Mouse (Mus musculus) brain, embryonic 14.5 days (tissue): Measurements from ENCODE around the gene Gnb1. TPM values are rescaled to one million over a fixed set of nuclear protein-coding genes. Genes with fewer than 3 reads are reported as not detected.

Source experiments
- DNase-seq: peaks from one replicate; pipeline ENCODE4 v3.0.0-alpha.2; 2011; ENCODE audit warnings: low read depth
- CTCF ChIP-seq: fragments of 200-500 bp; IDR thresholded peaks from 2 replicates; pipeline ENCODE4 v1.5.1; 2012; ENCODE audit warnings: inconsistent platforms, mild to moderate bottlenecking, moderate library complexity, borderline replicate concordance; ENCODE audit not compliant: insufficient read depth, insufficient read length; ENCODE audit errors: extremely low read depth
- POLR2A ChIP-seq: fragments of 200-500 bp; IDR thresholded peaks from 2 replicates; pipeline ENCODE4 v1.6.1; 2012; ENCODE audit warnings: mild to moderate bottlenecking, inconsistent platforms, borderline replicate concordance; ENCODE audit not compliant: poor library complexity, insufficient read depth, insufficient read length, severe bottlenecking; ENCODE audit errors: extremely low read depth
- polyA plus RNA-seq: library from polyadenylated mRNA; depleted of rRNA; stranded (reverse); fragments of >200 nt; gene quantifications from 2 replicates; pipeline ENCODE4 v1.2.3, GENCODE M21; 2012; rRNA removed

The Gnb1 gene
- 1,050 and 1,071 TPM in 2 replicates for polyA plus RNA-seq

DNA sequence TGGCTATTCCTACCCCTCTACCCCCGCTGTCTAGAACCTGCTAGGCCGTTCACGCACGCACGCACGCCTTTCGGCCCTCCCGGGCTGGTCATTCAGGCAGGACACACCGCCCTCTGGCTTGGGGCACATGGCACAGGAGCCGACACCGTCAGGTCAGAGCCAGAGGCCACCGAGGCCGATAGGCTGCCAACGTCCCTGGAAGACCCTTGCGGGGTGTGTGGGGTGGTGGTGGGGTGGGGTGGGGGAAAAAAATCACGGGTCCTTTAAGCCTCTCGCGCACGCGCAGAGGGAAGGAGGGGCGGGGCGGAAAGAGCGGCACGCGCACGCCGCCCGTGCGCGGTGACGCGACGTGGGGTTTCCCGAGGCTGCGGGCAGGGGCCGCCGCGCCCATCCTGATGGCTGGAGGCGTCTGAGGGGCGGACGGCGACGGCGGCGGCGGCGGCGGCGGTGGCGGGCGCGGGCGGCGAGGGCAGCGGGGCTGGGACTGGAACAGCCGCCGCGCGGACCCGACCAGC lies at the start of gene Gnb1:
Gnb1 (plus strand) TSS at position 372 of the 515 bp plus-strand sequence.
- peak; percentile 95 for DNase-seq
- peak; percentile 75; the same call in 1 of the 2 replicates for TF ChIP-seq POLR2A
- TF ChIP-seq CTCF, result no peak

GRCm38 (mm10) chr4:155442808-155443207 lies 48.4 kb upstream of the Gnb1 start:
- no peak for DNase-seq
- TF ChIP-seq POLR2A (no peak), CTCF (no peak)

DNA sequence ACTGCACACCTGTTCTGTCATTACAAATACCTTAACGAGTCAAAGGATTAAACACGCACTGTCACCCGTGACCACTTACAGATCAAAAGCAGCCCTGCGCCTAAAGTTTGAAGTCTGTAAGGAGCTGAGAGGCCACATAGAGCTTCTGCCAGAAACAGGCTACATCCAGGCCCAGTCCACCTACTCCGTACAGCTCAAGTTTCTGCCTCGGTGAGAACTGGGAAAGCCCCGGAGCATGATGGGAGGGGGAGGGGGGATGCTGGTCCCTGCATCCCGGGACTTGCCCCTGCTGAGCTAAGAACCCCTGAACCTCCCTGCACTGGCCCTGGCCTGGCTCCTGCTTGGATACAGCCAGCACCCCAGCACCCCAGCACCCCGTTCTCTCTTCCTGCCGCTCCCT lies 39.6 kb upstream of the Gnb1 start:
- peak; percentile 37 for DNase-seq
- TF ChIP-seq CTCF (no peak), POLR2A (no peak)

DNA sequence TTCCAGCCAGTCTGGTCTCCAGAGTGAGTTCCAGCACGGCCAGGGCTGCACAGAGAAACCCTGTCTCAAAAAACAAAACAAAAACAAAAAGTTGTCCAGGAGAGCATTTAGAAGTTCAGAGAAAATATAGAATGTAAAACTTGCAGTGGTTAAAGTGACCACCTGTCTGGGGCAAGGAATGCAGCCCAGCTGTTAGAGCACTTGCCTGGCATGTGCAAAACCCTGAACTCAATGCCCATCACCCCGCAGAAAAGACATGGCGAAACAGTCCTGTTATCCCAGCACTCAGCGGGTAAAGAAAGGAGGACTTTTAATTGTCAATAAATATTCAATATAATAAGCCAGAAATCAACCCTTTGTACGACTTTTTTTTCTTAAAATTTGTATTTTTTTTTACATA lies 32.6 kb upstream of the Gnb1 start:
- TF ChIP-seq POLR2A, result no peak
- no peak for TF ChIP-seq CTCF
- DNase-seq, result no peak

- no peak for DNase-seq
Measured at GRCm38 (mm10) chr4:155463050-155463449, 28.1 kb upstream of the Gnb1 start.

DNA sequence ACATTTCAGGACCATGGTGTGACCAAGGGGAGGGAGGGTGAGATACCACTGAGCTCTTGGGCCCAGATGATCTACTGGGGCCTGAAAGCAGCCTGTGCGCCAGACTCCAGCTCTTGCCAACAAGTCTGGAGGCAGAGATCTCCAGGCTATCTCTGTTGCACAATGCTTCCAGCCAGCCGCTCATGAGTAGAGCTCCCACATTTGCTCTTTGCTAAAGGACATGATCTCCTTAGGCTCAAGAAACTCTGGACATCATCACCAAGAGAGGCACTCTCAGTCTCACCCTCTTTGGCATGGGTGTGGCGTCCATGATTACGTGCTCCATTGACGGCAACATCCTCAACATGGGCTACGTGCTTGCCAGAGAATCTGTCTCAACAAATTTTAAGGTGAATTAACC lies 27.6 kb upstream of the Gnb1 start:
- no peak for DNase-seq
- TF ChIP-seq POLR2A (no peak), CTCF (no peak)

More at GRCm38 (mm10) chr4:155463050-155463449, 28.1 kb upstream of the Gnb1 start:
- TF ChIP-seq CTCF (no peak), POLR2A (no peak)

DNA sequence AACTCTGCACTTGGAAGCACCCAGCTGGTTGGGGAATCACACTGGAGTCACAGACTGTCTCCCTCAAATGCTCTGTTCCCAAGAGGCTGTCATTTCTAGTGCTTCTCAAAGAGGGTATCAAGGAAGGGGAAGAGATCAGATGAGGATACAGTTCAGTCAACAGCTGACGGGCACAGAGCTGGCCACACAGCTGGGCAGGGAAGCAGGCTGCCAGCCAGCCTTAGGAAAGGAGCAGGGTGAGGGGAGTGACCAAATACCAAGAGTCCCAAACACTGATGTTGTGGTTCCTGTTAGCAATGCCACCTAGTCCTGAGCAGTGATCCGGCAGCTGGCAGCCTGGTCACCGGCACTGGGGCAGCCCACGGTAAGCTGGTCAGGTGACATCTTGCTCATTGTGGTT lies 27.1 kb upstream of the Gnb1 start:
- no peak for DNase-seq
- TF ChIP-seq POLR2A, result no peak
- no peak for TF ChIP-seq CTCF

DNA sequence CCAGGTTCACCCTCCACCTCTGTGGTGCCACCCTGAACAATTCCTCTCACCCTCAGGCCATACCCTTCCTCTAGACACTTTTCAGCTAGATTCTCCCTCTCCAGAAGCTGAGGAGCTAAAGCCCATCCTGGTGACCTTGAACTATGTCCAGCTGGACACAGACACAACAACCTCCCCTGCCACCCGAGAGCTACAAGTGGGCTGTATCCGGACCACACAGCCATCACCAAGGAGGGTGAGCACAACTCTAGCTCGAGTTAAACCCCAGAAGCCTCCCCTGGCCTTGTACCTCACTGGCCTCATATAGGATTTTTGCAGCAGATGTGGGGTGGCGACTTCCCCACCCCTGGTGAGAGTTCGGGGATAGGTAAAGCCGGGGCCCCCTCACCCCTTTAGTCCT lies 25.6 kb upstream of the Gnb1 start:
- DNase-seq, result no peak
- no peak for TF ChIP-seq POLR2A

DNA sequence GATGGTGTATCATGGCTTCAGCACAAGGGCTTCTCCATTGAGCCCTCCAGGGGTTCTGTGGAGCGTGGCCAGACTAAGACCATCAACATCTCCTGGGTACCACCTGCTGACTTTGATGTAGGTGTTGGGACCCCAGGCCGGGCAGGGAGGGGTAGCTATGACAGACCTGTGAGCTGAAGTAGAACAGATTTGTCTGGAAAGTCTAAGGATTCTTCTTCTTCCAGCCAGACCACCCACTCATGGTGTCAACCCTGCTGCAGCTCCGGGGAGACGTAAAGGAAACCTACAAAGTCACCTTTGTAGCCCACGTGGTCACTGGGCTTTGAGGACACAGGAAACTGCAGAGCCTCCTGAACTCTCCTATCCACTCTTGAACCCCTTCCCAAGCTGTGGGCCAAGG lies 25.1 kb upstream of the Gnb1 start:
- TF ChIP-seq POLR2A, result no peak
- TF ChIP-seq CTCF, result no peak
- DNase-seq, result no peak

GRCm38 (mm10) chr4:155467237-155468010 lies 23.7 kb upstream of the Gnb1 start:
- DNase-seq, result no peak
- no peak for TF ChIP-seq POLR2A
- no peak for TF ChIP-seq CTCF

DNA sequence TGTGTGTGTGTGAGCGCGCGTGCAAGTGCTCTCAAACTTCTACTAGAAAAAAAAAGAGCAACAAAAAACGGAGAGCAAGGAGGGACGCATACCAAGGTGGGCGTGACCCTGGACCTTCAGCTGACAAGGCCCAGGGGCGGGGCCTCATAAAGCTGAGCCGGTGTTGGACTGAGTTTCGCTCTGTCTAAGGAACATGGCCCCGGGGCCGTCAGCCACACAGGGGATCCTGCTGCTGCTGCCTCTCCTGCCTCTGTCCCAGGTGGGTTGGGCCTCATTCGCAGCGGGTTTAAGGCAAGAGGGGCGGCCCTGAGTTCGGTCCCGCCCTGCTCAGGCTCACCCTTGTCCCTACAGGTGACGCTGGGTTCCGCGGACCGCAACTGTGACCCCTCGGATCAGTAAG lies 22.2 kb upstream of the Gnb1 start, which contains the start of gene Tmem52:
Tmem52 (plus strand) TSS at position 163 of the 400 bp plus-strand sequence.
- DNase-seq, result peak; percentile 31
- TF ChIP-seq CTCF, result no peak
- TF ChIP-seq POLR2A, result no peak
